Comparison of ENCODE assay signal across 7 mouse cellular contexts in the genomic region with DNA sequence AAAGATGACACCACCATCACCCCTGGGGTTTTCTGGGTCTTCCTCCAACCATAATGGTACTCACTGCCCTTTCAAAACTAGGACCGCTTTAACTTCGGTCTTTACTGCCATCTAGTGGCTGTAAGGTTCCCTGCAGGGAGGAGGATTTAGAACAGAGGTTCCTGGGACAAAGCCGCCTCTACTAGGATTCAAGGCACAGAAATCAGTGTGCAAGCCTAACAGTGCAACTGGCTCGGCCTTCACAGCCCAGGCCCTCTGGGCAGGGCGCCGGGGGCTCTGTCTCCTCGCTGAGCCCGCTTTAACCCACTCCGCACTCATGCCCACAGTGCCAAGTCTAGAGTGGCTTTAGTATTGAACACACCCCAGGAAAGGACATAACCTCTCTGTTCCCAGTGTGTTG. TPM values are rescaled to one million over a fixed set of nuclear protein-coding genes. Genes with fewer than 3 reads are reported as not detected.
A peak's percentile ranks its signal among the peaks of the same experiment; 100 is the strongest.
DNase-seq lines count a peak whose midpoint lies in the region; ATAC-seq and TF ChIP-seq lines count a peak whose summit lies in the region.

No protein-coding gene starts in this region.

- no peak overlapping the region for H3K27ac ChIP-seq in MEL (ENCODE audit: control insufficient read depth, low read depth, low read length)
- H3K27ac ChIP-seq in bone marrow macrophage, adult 2 months (ENCODE audit: insufficient read depth, low read depth, low read length): no peak overlapping the region
- no peak overlapping the region for H3K27ac ChIP-seq in embryonic facial prominence, embryonic 14.5 days (replicated peaks; ENCODE audit: low read depth, low read length)
- H3K27ac ChIP-seq in layer of hippocampus, adult 2 months: peak overlapping the region; percentile 71

- no peak for TF ChIP-seq POLR2A in MEL (IDR thresholded peaks at IDR 0.05; ENCODE audit: control insufficient read depth in 1 of 2, insufficient read depth in 1 of 2, low read depth in 1 of 2, low read length in 2 of 2, poor library complexity in 1 of 2)
- TF ChIP-seq POLR2A in bone marrow macrophage, adult 2 months (IDR thresholded peaks at IDR 0.05; ENCODE audit: borderline replicate concordance, low read depth, low read length): no peak

- TF ChIP-seq EP300 in MEL (IDR thresholded peaks at IDR 0.05; ENCODE audit: low read depth in 1 of 2, low read length in 2 of 2): no peak

- TF ChIP-seq CTCF in MEL (IDR thresholded peaks at IDR 0.05 in 2 of 3, conservative IDR thresholded peaks at IDR 0.05 in 1 of 3; ENCODE audit: control insufficient read depth in 1 of 3, insufficient read depth in 1 of 3, low read depth in 2 of 3, low read length in 3 of 3, poor library complexity in 1 of 3, severe bottlenecking in 1 of 3): peak; percentile 40 to 81 (median 66)
- peak; percentile 27; the same call in 1 of the 2 replicates for TF ChIP-seq CTCF in bone marrow macrophage, adult 2 months (IDR thresholded peaks at IDR 0.05; ENCODE audit: low read depth, low read length)
- peak; percentile 94 for TF ChIP-seq CTCF in layer of hippocampus, adult 2 months (conservative IDR thresholded peaks at IDR 0.05)

- H3K27me3 ChIP-seq in MEL (ENCODE audit: control insufficient read depth in 1 of 2, insufficient read depth in 2 of 2, low read length in 2 of 2): no peaks in the 10 kb centered on the region
- H3K27me3 ChIP-seq in embryonic facial prominence, embryonic 14.5 days (replicated peaks; ENCODE audit: control insufficient read depth, insufficient read depth, low read length): 0 out of 2 replicates have a peak, but pooled peaks cover 3% of the 10 kb centered on the region

- H3K4me3 ChIP-seq in MEL (ENCODE audit: control insufficient read depth in 1 of 2, insufficient read depth in 1 of 2, low read depth in 2 of 2, low read length in 2 of 2): no peak overlapping the region
- no peak overlapping the region for H3K4me3 ChIP-seq in bone marrow macrophage, adult 2 months (ENCODE audit: insufficient read depth, low read length)
- H3K4me3 ChIP-seq in embryonic facial prominence, embryonic 14.5 days (ENCODE audit: low read depth, low read length): no peak overlapping the region
- H3K4me3 ChIP-seq in layer of hippocampus, adult 2 months: no peak overlapping the region

- peak; percentile 87 for TF ChIP-seq RAD21 in MEL (IDR thresholded peaks at IDR 0.05; ENCODE audit: low read depth, low read length)

- no peak overlapping the region for H3K4me2 ChIP-seq in embryonic facial prominence, embryonic 14.5 days (ENCODE audit: low read depth, low read length)

- H3K36me3 ChIP-seq in MEL (ENCODE audit: control insufficient read depth in 1 of 2, insufficient read depth in 2 of 2, low read length in 2 of 2): peaks cover 0 to 10% of the 10 kb centered on the region in 2 experiments; a peak in 2 of 4 replicates
- H3K36me3 ChIP-seq in embryonic facial prominence, embryonic 14.5 days (ENCODE audit: control insufficient read depth, insufficient read depth, low read length): no peaks in the 10 kb centered on the region

- H3K4me1 ChIP-seq in MEL (ENCODE audit: control insufficient read depth in 1 of 2, insufficient read depth in 2 of 2, low read length in 2 of 2): peaks cover 2 to 18% of the 10 kb centered on the region in 2 experiments; a peak in 3 of 4 replicates
- H3K4me1 ChIP-seq in bone marrow macrophage, adult 2 months (ENCODE audit: control insufficient read depth, insufficient read depth, low read length): no peaks in the 10 kb centered on the region
- peaks cover 5% of the 10 kb centered on the region for H3K4me1 ChIP-seq in embryonic facial prominence, embryonic 14.5 days (ENCODE audit: control insufficient read depth, insufficient read depth, low read length)

- peak; percentile 84 for DNase-seq in MEL (ENCODE audit: low read depth, low spot score)
- peak; percentile 82 for DNase-seq in embryonic facial prominence, embryonic 14.5 days (ENCODE audit: low spot score)
- DNase-seq in layer of hippocampus, adult 2 months (ENCODE audit: low spot score in 2 of 2): peak; percentile 81 to 89
- peak; percentile 86 to 88 for DNase-seq in right cerebral cortex, postnatal 10 days (ENCODE audit: low spot score in 2 of 2)

- H3K9ac ChIP-seq in MEL (ENCODE audit: control insufficient read depth, low read depth, low read length, poor library complexity, severe bottlenecking): no peak overlapping the region
- H3K9ac ChIP-seq in embryonic facial prominence, embryonic 14.5 days (ENCODE audit: low read depth, low read length): no peak overlapping the region

- 9% methylated on average over 9 of the region's 9 CpGs for WGBS in embryonic facial prominence, embryonic 14.5 days

- ATAC-seq in embryonic facial prominence, embryonic 14.5 days (ENCODE audit: low read depth): peak; percentile 61
- ATAC-seq in hematopoietic stem cell, adult 5-6 weeks (replicated peaks in 1 of 2; ENCODE audit: insufficient read depth in 1 of 2, low FRiP score in 2 of 2, low TSS enrichment in 1 of 2, low read depth in 1 of 2, poor library complexity in 2 of 2, severe bottlenecking in 2 of 2): peak; percentile 62 to 70
- peak; percentile 59 for ATAC-seq in megakaryocyte, adult 5-6 weeks (ENCODE audit: poor library complexity, severe bottlenecking)

- H3K79me2 ChIP-seq in MEL (ENCODE audit: control insufficient read depth, insufficient read depth, low read length, poor library complexity): no peaks in the 10 kb centered on the region; the same call in 1 of the 2 replicates

- no peaks in the 10 kb centered on the region for H3K9me3 ChIP-seq in MEL (replicated peaks; ENCODE audit: insufficient read depth, low read length)
- no peaks in the 10 kb centered on the region for H3K9me3 ChIP-seq in embryonic facial prominence, embryonic 14.5 days (ENCODE audit: control insufficient read depth, low read length)

TF ChIP-seq in MEL, 35 proteins besides CTCF, POLR2A, EP300 and RAD21:
- TF ChIP-seq ELF1 (IDR thresholded peaks at IDR 0.05; ENCODE audit: low read depth, low read length) (no peak), GABPA (IDR thresholded peaks at IDR 0.05; ENCODE audit: low read depth, low read length) (no peak), NELFE (IDR thresholded peaks at IDR 0.05; ENCODE audit: low read depth, low read length) (no peak), HCFC1 (IDR thresholded peaks at IDR 0.05; ENCODE audit: low read depth, low read length) (no peak), ZMIZ1 (IDR thresholded peaks at IDR 0.05; ENCODE audit: low read depth, low read length) (no peak), SMC3 (IDR thresholded peaks at IDR 0.05; ENCODE audit: low read depth, low read length) (peak; percentile 75), CHD2 (IDR thresholded peaks at IDR 0.05; ENCODE audit: low read length) (no peak), GATA1 (IDR thresholded peaks at IDR 0.05; ENCODE audit: low read depth, low read length) (no peak), ZC3H11A (IDR thresholded peaks at IDR 0.05; ENCODE audit: low read depth, low read length) (peak; percentile 57), POLR2AphosphoS5 (IDR thresholded peaks at IDR 0.05; ENCODE audit: borderline replicate concordance, low read depth, low read length) (no peak), ZKSCAN1 (IDR thresholded peaks at IDR 0.05; ENCODE audit: low read depth, low read length) (no peak), MAZ (IDR thresholded peaks at IDR 0.05; ENCODE audit: low read depth, low read length) (peak; percentile 49; the same call in 1 of the 2 replicates)

RNA-seq across cellular contexts. Expression of a gene that starts 58.0 kb away (rescaled TPM):
- 42.0 and 44.6 TPM in 2 replicates for total RNA-seq in MEL (2012; rRNA removed)
- polyA plus RNA-seq in MEL (2012; ENCODE audit: insufficient read depth in 1 of 2, insufficient read length in 2 of 2, low read depth in 1 of 2, low replicate concordance in 2 of 2, missing spikeins in 1 of 2): 10 to 100 TPM in 1 of 2 experiments, not detected in 1; 55.9 TPM
- polyA plus RNA-seq in bone marrow macrophage, adult 2 months (2012; ENCODE audit: insufficient read depth, insufficient read length, missing spikeins): 122 and 132 TPM in 2 replicates
- polyA plus RNA-seq in embryonic facial prominence, embryonic 14.5 days (2014; fragmentation: Nextera tagmentation; extraction: Ambion mirVana): 43.8 and 45.4 TPM in 2 replicates
- total RNA-seq in hematopoietic stem cell, adult 5-6 weeks (2017): 15.1 and 16.7 TPM in 2 replicates
- 100 to 1,000 TPM; 226 to 239 TPM for total RNA-seq in layer of hippocampus, adult 2 months (2021)
- total RNA-seq in megakaryocyte, adult 5-6 weeks (2015): 24.3 and 29.1 TPM in 2 replicates
- 32.3 and 41.7 TPM in 2 replicates for total RNA-seq in megakaryocyte, adult 5-6 weeks (2017)

Comparison
In these comparisons a context has a peak if more than half of its experiments do, and no peak if none do; other contexts are left out.
1. CTCF ChIP-seq: peak in every context shown above with its lines; median percentile 94 in layer of hippocampus, adult 2 months; 66 in MEL; 27 in bone marrow macrophage, adult 2 months.